Mouse (Mus musculus) hindbrain, embryonic 13.5 days (tissue): ENCODE data around the gene Mynn. TPM values are rescaled to one million over a fixed set of nuclear protein-coding genes. Genes with fewer than 3 reads are reported as not detected.

ENCODE experiments used
- ATAC-seq: fragments of 200-750 bp; cut with Nextera tagmentation; 2 replicates; pipeline ENCODE4 v1.8.0; 2017; ENCODE audit warnings: moderate TSS enrichment; ENCODE audit not compliant: low FRiP score
- H3K27ac ChIP-seq: fragments of 300-500 bp; sonication (generic); 2 replicates; pipeline ENCODE4 v1.5.1; 2015; ENCODE audit warnings: inconsistent platforms, mild to moderate bottlenecking, moderate library complexity
- H3K27me3 ChIP-seq: fragments of 300-500 bp; sonication (generic); 2 replicates; pipeline ENCODE4 v1.6.1; 2015; ENCODE audit warnings: mild to moderate bottlenecking, inconsistent platforms
- H3K36me3 ChIP-seq: fragments of 300-500 bp; sonication (generic); 2 replicates; pipeline ENCODE4 v1.6.1; 2015; ENCODE audit warnings: mild to moderate bottlenecking, inconsistent platforms
- H3K4me1 ChIP-seq: fragments of 300-500 bp; sonication (generic); replicated peaks from 2 replicates; pipeline ENCODE4 v1.6.1; 2015; ENCODE audit warnings: inconsistent platforms
- H3K4me2 ChIP-seq: fragments of 300-500 bp; sonication (generic); 2 replicates; pipeline ENCODE4 v1.6.1; 2015; ENCODE audit warnings: inconsistent platforms, mild to moderate bottlenecking, moderate library complexity
- H3K4me3 ChIP-seq: fragments of 300-500 bp; sonication (generic); 2 replicates; pipeline ENCODE4 v1.5.1; 2015; ENCODE audit warnings: mild to moderate bottlenecking, inconsistent platforms
- H3K9ac ChIP-seq: fragments of 300-500 bp; sonication (generic); 2 replicates; pipeline ENCODE4 v1.6.1; 2015; ENCODE audit warnings: mild to moderate bottlenecking, inconsistent platforms
- H3K9me3 ChIP-seq: fragments of 300-500 bp; sonication (generic); 2 replicates; pipeline ENCODE4 v1.6.1; 2016; ENCODE audit warnings: inconsistent platforms
- WGBS: fragments of 180-500 bp; shearing (Covaris S2); methylation state at CpG from one replicate; pipeline ENCODE4 v1.1.7; 2015; 5-methylcytosine and 5-hydroxymethylcytosine counted together
- polyA plus RNA-seq: library from polyadenylated mRNA; unstranded; fragments of >200 nt; fragmentation: Nextera tagmentation; extraction: Ambion mirVana; gene quantifications from 2 replicates; pipeline ENCODE4 v1.2.1, GENCODE M21; 2015

Gene Mynn
- polyA plus RNA-seq, 1 experiment from 2014 or later = 35.0 TPM

- Histone ChIP-seq H3K4me1 (peaks cover 17% of the 10 kb centered on the region), H3K27ac (no peak overlapping the region), H3K9me3 (no peaks in the 10 kb centered on the region), H3K4me2 (no peak overlapping the region), H3K27me3 (peaks cover 47% of the 10 kb centered on the region), H3K36me3 (no peaks in the 10 kb centered on the region), H3K9ac (no peak overlapping the region), H3K4me3 (no peak overlapping the region)
- 89% methylated on average over 2 of the region's 2 CpGs for WGBS
- no peak for ATAC-seq
Measured at GRCm38 (mm10) chr3:30648466-30648865, 46.6 kb downstream of the Mynn start.

- ATAC-seq = peak; percentile 81
- H3K9me3 ChIP-seq = no peaks in the 10 kb centered on the region
- WGBS = under 1% methylated on average over 41 of the region's 41 CpGs
- H3K4me1 ChIP-seq = peaks cover 17% of the 10 kb centered on the region
- no peak overlapping the region for H3K27ac ChIP-seq
- peak overlapping the region; percentile 86 for H3K4me2 ChIP-seq
- H3K9ac ChIP-seq = peak overlapping the region; percentile 66
- no peaks in the 10 kb centered on the region for H3K36me3 ChIP-seq
- peak overlapping the region; percentile 47 for H3K4me3 ChIP-seq
- H3K27me3 ChIP-seq = peaks cover 47% of the 10 kb centered on the region
Measured at GRCm38 (mm10) chr3:30650062-30650841, 48.4 kb downstream of the Mynn start.

GRCm38 (mm10) chr3:30655937-30656336 is 54.1 kb downstream of the Mynn start:
- 0 out of 2 replicates have a peak, but pooled peaks cover under 1% of the 10 kb centered on the region for H3K4me1 ChIP-seq
- no peak overlapping the region for H3K4me2 ChIP-seq
- no peaks in the 10 kb centered on the region for H3K36me3 ChIP-seq
- ATAC-seq = no peak
- no peak overlapping the region for H3K9ac ChIP-seq
- no peak overlapping the region for H3K27ac ChIP-seq
- 92% methylated on average over 5 of the region's 5 CpGs for WGBS
- peaks cover 10% of the 10 kb centered on the region for H3K27me3 ChIP-seq
- no peaks in the 10 kb centered on the region for H3K9me3 ChIP-seq
- no peak overlapping the region for H3K4me3 ChIP-seq

GRCm38 (mm10) chr3:30658486-30658885 is 56.6 kb downstream of the Mynn start:
- Histone ChIP-seq H3K4me3 (no peak overlapping the region), H3K4me2 (no peak overlapping the region), H3K9ac (no peak overlapping the region), H3K27me3 (no peaks in the 10 kb centered on the region), H3K27ac (no peak overlapping the region), H3K4me1 (no peaks in the 10 kb centered on the region), H3K36me3 (no peaks in the 10 kb centered on the region), H3K9me3 (no peaks in the 10 kb centered on the region)
- no peak for ATAC-seq
- WGBS = 88% methylated on average over 9 of the region's 9 CpGs

Other genes with a start within 250 kb of the Mynn start
- 12.3 and 18.4 TPM in 2 replicates for gene Mecom, start 54.1 kb upstream of the Mynn start, polyA plus RNA-seq
- 0.25 and 0.28 TPM in 2 replicates for gene Actrt3, start 2.1 kb upstream of the Mynn start, polyA plus RNA-seq
- 0.06 TPM in 1 of 2 replicates, not detected in the other for gene Lrriq4, start 42.4 kb downstream of the Mynn start, polyA plus RNA-seq
- 1.8 and 2.4 TPM in 2 replicates for gene Lrrc34, start 45.8 kb downstream of the Mynn start, polyA plus RNA-seq
- gene Lrrc31, start 97.8 kb downstream of the Mynn start, polyA plus RNA-seq = 0.25 and 0.39 TPM in 2 replicates
- not detected in 2 replicates for gene Samd7, start 144.2 kb downstream of the Mynn start, polyA plus RNA-seq
- 104 and 107 TPM in 2 replicates for gene Sec62, start 190.8 kb downstream of the Mynn start, polyA plus RNA-seq